Mouse (Mus musculus): ENCODE results near the gene Sh3pxd2a.

Gene Sh3pxd2a

GRCm38 (mm10) chr19:47464304-47465241 is at the start of gene Sh3pxd2a:
TSS of gene Sh3pxd2a (minus strand) at chr19:47464401.
- no peak for DNase-seq (ENCODE audit: low spot score)

GRCm38 (mm10) chr19:47513618-47513897 is 49.4 kb upstream of the Sh3pxd2a start:
- DNase-seq (ENCODE audit: low spot score): no peak

- DNase-seq (ENCODE audit: low spot score): no peak
Observed at GRCm38 (mm10) chr19:47512794-47513617, 48.8 kb upstream of the Sh3pxd2a start.

- DNase-seq (ENCODE audit: low spot score): no peak
Observed at GRCm38 (mm10) chr19:47511958-47512357, 47.8 kb upstream of the Sh3pxd2a start.

- DNase-seq (ENCODE audit: low spot score): no peak
Observed at GRCm38 (mm10) chr19:47511294-47511675, 47.1 kb upstream of the Sh3pxd2a start.

GRCm38 (mm10) chr19:47510473-47511293 is 46.5 kb upstream of the Sh3pxd2a start:
- no peak for DNase-seq (ENCODE audit: low spot score)

GRCm38 (mm10) chr19:47510135-47510472 is 45.9 kb upstream of the Sh3pxd2a start:
- DNase-seq (ENCODE audit: low spot score): no peak

- DNase-seq (ENCODE audit: low spot score): no peak
Observed at GRCm38 (mm10) chr19:47508771-47509281, 44.6 kb upstream of the Sh3pxd2a start.

- no peak for DNase-seq (ENCODE audit: low spot score)
Observed at GRCm38 (mm10) chr19:47508191-47508590, 44.0 kb upstream of the Sh3pxd2a start.

GRCm38 (mm10) chr19:47507128-47508121 is 43.2 kb upstream of the Sh3pxd2a start:
- peak; percentile 71 for DNase-seq (ENCODE audit: low spot score)

GRCm38 (mm10) chr19:47503625-47504024 is 39.4 kb upstream of the Sh3pxd2a start:
- no peak for DNase-seq (ENCODE audit: low spot score)

- DNase-seq (ENCODE audit: low spot score): no peak
Observed at GRCm38 (mm10) chr19:47502563-47502962, 38.4 kb upstream of the Sh3pxd2a start.

- no peak for DNase-seq (ENCODE audit: low spot score)
Observed at GRCm38 (mm10) chr19:47500389-47501011, 36.3 kb upstream of the Sh3pxd2a start.

- DNase-seq (ENCODE audit: low spot score): no peak
Observed at GRCm38 (mm10) chr19:47499841-47500240, 35.6 kb upstream of the Sh3pxd2a start.

GRCm38 (mm10) chr19:47498942-47499341 is 34.7 kb upstream of the Sh3pxd2a start:
- DNase-seq (ENCODE audit: low spot score): no peak

GRCm38 (mm10) chr19:47497736-47498135 is 33.5 kb upstream of the Sh3pxd2a start:
- no peak for DNase-seq (ENCODE audit: low spot score)

GRCm38 (mm10) chr19:47497313-47497712 is 33.1 kb upstream of the Sh3pxd2a start:
- no peak for DNase-seq (ENCODE audit: low spot score)

- DNase-seq (ENCODE audit: low spot score): no peak
Observed at GRCm38 (mm10) chr19:47493017-47493997, 29.1 kb upstream of the Sh3pxd2a start.

- DNase-seq (ENCODE audit: low spot score): no peak
Observed at GRCm38 (mm10) chr19:47492422-47492821, 28.2 kb upstream of the Sh3pxd2a start.
